Mouse (Mus musculus): ENCODE data around the gene Katnal1. TPM values are rescaled to one million over a fixed set of nuclear protein-coding genes. Genes with fewer than 3 reads are reported as not detected.

The Katnal1 gene
- polyA plus RNA-seq, 1 experiment from 2014 or later: 19.9 TPM

DNA sequence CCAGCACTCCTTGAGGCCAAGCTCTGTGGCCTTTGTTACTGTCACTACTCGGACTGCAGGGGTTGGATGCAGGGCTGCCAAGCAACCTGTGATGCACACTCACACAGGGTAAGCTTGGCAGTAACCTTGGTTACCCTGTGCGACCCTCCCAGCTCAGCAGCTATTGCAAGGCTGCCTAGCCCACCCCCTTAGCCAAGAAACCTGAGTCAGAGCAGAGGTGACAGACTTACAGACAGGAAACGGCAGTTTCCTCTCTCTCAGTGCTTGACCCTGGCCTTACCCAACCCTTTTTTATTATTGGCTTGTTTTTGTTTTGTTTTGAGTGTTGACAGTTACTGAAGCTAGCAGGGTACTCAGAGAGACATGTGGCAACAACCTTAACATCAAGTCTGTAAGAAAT is 16.9 kb downstream of the Katnal1 start:
- ATAC-seq: no peak

DNA sequence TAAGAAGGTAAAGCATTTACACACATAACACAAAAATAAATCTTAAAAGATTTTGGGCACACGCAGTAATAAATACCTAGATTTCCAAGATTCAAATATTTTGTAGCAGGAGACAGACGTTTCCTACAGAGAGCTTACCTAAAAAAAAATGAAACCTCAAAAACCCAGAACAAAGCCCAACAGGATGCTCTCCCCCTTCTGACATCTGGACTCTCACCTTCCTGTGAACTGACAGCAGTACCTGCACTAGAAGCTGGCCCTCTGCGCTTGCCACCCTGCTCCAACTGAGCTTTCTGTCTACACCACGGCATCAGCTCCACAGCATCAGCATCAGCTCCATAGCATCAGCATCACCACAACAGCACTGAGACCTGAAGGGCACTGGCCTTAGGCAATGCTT is 19.1 kb downstream of the Katnal1 start:
- no peak for TF ChIP-seq CTCF (IDR thresholded peaks at IDR 0.05)
- no peak for DNase-seq (ENCODE audit: low read depth, low spot score)
- CTCF ChIA-PET: interaction anchor here (1.1 to 2.3 kb wide), 3 partner anchors 13 to 48 kb away, joined by 3 to 9 read pairs (median 6); no protein-coding TSS in a partner anchor
- in situ Hi-C loops (cut with MboI; ENCODE audit: low pct_unique_long_range_greater_than_20kb): no loop called here
- POLR2A ChIA-PET: interaction anchor here (1.1 to 1.5 kb wide), 2 partner anchors 18 to 136 kb away, joined by 3 to 4 read pairs; no protein-coding TSS in a partner anchor
- ATAC-seq: no peak
- no peaks in the 10 kb centered on the region for H3K27me3 ChIP-seq

More for the DNA sequence above, 16.9 kb downstream of the Katnal1 start:
- no peak for TF ChIP-seq CTCF (IDR thresholded peaks at IDR 0.05)
- ChIA-PET POLR2A (no interaction called here), CTCF (interaction anchor here (0.8 to 1.9 kb wide), 3 partner anchors 16 to 121 kb away, joined by 3 to 10 read pairs (median 3); no protein-coding TSS in a partner anchor)
- in situ Hi-C loops (cut with MboI; ENCODE audit: low pct_unique_long_range_greater_than_20kb): no loop called here
- H3K27me3 ChIP-seq: no peaks in the 10 kb centered on the region
- no peak for DNase-seq (ENCODE audit: low read depth, low spot score)

DNA sequence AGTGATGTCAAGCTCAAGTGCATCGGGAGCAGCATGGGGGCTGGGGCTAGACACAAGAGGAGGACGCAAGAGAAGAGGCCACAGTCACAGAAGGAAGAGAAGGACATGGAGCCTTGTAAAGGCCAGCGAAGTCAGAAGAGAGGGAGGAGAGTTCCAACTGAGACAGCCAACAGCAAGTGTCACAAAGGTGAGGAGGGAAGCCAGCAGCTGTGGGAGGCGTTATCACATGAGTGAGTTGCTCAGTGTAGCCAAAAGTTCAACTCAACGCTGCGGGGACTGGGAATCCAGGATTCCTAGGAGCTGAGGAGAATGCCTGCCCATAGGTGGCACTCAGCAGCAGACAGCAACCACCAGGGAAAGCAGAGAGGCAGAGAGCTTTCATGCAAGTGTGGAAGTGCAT is 19.7 kb downstream of the Katnal1 start:
- POLR2A ChIA-PET: interaction anchor here (1.1 to 1.5 kb wide), 2 partner anchors 19 to 137 kb away, joined by 3 to 4 read pairs; no protein-coding TSS in a partner anchor
- in situ Hi-C loops (cut with MboI; ENCODE audit: low pct_unique_long_range_greater_than_20kb): no loop called here
- ATAC-seq (no peak), DNase-seq (ENCODE audit: low read depth, low spot score) (no peak)
- no peaks in the 10 kb centered on the region for H3K27me3 ChIP-seq
- TF ChIP-seq CTCF (IDR thresholded peaks at IDR 0.05): no peak
- CTCF ChIA-PET: interaction anchor here (1.1 to 2.3 kb wide), 5 partner anchors 12 to 140 kb away, joined by 3 to 9 read pairs (median 6); no protein-coding TSS in a partner anchor

- CTCF ChIA-PET: interaction anchor here (1.1 to 2.3 kb wide), 5 partner anchors 12 to 140 kb away, joined by 3 to 9 read pairs (median 6); no protein-coding TSS in a partner anchor
- H3K27me3 ChIP-seq: no peaks in the 10 kb centered on the region
- POLR2A ChIA-PET: interaction anchor here (1.1 to 1.5 kb wide), 2 partner anchors 19 to 137 kb away, joined by 3 to 4 read pairs; no protein-coding TSS in a partner anchor
- TF ChIP-seq CTCF (IDR thresholded peaks at IDR 0.05): no peak
- DNase-seq (ENCODE audit: low read depth, low spot score) (no peak), ATAC-seq (no peak)
- in situ Hi-C loops (cut with MboI; ENCODE audit: low pct_unique_long_range_greater_than_20kb): no loop called here
These were observed 20.1 kb downstream of the Katnal1 start for GRCm38 (mm10) chr5:148909057-148909395.

- CTCF ChIA-PET: interaction anchor here (1.2 to 2.3 kb wide), 3 partner anchors 11 to 141 kb away, joined by 3 to 9 read pairs (median 7); no protein-coding TSS in a partner anchor
- TF ChIP-seq CTCF (IDR thresholded peaks at IDR 0.05): no peak
- POLR2A ChIA-PET: interaction anchor here (1.5 kb wide), 1 partner anchor 20 kb away, joined by 4 read pairs; no protein-coding TSS in a partner anchor
- no peaks in the 10 kb centered on the region for H3K27me3 ChIP-seq
- DNase-seq (ENCODE audit: low read depth, low spot score): no peak
- no peak for ATAC-seq
- in situ Hi-C loops (cut with MboI; ENCODE audit: low pct_unique_long_range_greater_than_20kb): no loop called here
These were observed 20.7 kb downstream of the Katnal1 start for GRCm38 (mm10) chr5:148908191-148909056.

DNA sequence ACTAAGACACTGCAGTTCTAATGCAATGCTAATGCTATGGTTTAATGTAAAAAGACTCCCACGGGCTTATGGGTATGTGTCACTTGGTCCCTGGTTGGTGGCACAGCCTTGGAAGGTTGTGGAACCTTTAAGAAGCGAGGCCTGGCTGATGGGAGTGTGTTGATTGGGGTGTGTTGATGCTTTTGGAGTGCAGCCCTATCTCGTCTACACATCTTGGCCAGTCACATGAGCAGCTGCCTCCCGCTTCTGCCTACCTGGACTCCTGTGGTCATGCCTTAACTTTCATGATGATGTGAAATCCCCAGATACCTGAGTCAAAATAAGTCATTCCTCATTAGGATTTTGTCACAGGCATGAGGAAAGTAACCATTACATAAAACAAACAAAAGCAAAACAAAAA is 22.8 kb downstream of the Katnal1 start:
- DNase-seq (ENCODE audit: low read depth, low spot score): no peak
- no peaks in the 10 kb centered on the region for H3K27me3 ChIP-seq
- in situ Hi-C loops (cut with MboI; ENCODE audit: low pct_unique_long_range_greater_than_20kb): no loop called here
- CTCF ChIA-PET: interaction anchor here (1.8 kb wide), 1 partner anchor 143 kb away, joined by 9 read pairs; no protein-coding TSS in a partner anchor
- POLR2A ChIA-PET: no interaction called here
- no peak for TF ChIP-seq CTCF (IDR thresholded peaks at IDR 0.05)
- no peak for ATAC-seq

DNA sequence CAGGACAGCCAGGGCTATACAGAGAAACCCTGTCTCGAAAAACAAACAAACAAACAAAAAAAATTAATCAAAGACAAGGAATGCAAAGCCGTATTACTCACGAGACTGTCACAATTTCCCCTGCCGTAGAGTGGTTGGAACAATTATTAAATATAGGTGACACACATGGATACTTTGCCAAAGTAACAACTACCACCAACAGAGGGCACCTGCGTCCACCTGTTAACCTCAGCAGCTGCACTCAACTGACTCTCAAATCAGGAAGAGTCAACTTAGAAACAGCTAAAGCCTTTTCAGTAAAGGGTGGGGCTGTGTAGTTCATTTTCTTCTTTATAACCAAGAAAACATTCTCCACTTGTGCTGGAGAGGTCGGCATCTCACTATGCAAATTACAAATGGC is 24.3 kb downstream of the Katnal1 start:
- DNase-seq (ENCODE audit: low read depth, low spot score): no peak
- in situ Hi-C loops (cut with MboI; ENCODE audit: low pct_unique_long_range_greater_than_20kb): no loop called here
- TF ChIP-seq CTCF (IDR thresholded peaks at IDR 0.05): peak; percentile 80
- ChIA-PET CTCF (interaction anchor here (1.8 kb wide), 1 partner anchor 145 kb away, joined by 9 read pairs; no protein-coding TSS in a partner anchor), POLR2A (interaction anchor here (0.6 kb wide), 1 partner anchor 549 kb away, joined by 3 read pairs; no protein-coding TSS in a partner anchor)
- H3K27me3 ChIP-seq: no peaks in the 10 kb centered on the region
- peak; percentile 54 for ATAC-seq

GRCm38 (mm10) chr5:148899361-148899760 is 29.8 kb downstream of the Katnal1 start:
- DNase-seq (ENCODE audit: low read depth, low spot score) (no peak), ATAC-seq (no peak)
- in situ Hi-C loops (cut with MboI; ENCODE audit: low pct_unique_long_range_greater_than_20kb): no loop called here
- CTCF ChIA-PET: interaction anchor here (1.4 kb wide), 1 partner anchor 150 kb away, joined by 3 read pairs; no protein-coding TSS in a partner anchor
- no peaks in the 10 kb centered on the region for H3K27me3 ChIP-seq
- no peak for TF ChIP-seq CTCF (IDR thresholded peaks at IDR 0.05)
- POLR2A ChIA-PET: no interaction called here

DNA sequence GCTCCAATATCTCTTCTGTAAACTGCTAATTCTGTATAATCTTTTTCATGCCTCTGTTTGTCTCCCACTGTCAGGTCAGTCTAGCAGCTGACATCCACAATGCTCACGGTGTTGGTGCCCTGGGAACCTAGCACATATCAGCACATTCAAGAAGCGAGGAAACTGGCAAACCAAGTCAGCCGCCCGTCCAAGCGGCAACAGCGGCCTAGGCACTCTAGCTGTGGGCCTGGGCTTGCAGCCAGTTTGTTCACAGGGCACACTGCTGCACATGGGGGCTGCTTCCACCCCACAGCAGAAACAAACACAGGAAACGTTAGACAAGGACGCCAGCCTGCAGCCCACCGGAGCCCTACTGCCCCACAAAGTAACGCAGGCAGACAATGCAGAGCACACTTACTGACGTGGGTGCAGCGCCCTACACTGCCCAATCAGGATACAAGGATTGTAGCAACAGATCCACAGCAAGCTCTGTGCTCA is 31.1 kb downstream of the Katnal1 start:
- DNase-seq (ENCODE audit: low read depth, low spot score): no peak
- POLR2A ChIA-PET: no interaction called here

GRCm38 (mm10) chr5:148897069-148897702 is 31.9 kb downstream of the Katnal1 start:
- ATAC-seq (no peak), DNase-seq (ENCODE audit: low read depth, low spot score) (no peak)
- TF ChIP-seq CTCF (IDR thresholded peaks at IDR 0.05): no peak
- H3K27me3 ChIP-seq: no peaks in the 10 kb centered on the region
- CTCF ChIA-PET: interaction anchor here (1.6 to 2.0 kb wide), 2 partner anchors 12 to 14 kb away, joined by 9 to 10 read pairs; no protein-coding TSS in a partner anchor
- POLR2A ChIA-PET: no interaction called here
- in situ Hi-C loops (cut with MboI; ENCODE audit: low pct_unique_long_range_greater_than_20kb): no loop called here

More for the DNA sequence above, 31.1 kb downstream of the Katnal1 start:
- TF ChIP-seq CTCF (IDR thresholded peaks at IDR 0.05): no peak
- H3K27me3 ChIP-seq: no peaks in the 10 kb centered on the region
- in situ Hi-C loops (cut with MboI; ENCODE audit: low pct_unique_long_range_greater_than_20kb): no loop called here
- CTCF ChIA-PET: interaction anchor here (1.3 to 1.6 kb wide), 2 partner anchors 12 to 20 kb away, joined by 3 to 9 read pairs; no protein-coding TSS in a partner anchor
- no peak for ATAC-seq

Measured in Patski (cell line).